25 mouse cellular contexts compared by ENCODE assay signal in the genomic region with DNA sequence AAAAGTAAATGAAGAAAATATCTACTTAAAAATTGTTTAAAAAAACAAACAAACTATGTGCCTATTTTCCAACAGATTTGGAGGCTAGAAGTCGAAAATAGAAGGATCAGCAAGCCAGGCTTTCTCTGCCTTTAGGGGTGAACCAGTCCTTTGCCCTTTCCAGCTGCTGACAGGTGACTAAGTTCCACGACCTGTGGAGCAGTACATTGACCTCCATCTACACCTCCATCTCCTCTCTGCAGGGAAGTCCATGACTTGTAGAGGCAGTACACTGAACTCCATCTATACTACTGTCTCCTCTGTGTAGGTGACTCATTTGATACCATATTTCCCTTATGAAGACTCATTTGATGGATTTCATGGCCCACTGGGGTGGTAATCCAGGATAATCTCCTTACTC.
"Had no signal": no experiment of that assay in that cellular context is flagged by ENCODE, and none has a peak within 500 bp of the region (broad histone marks: within the 10 kb centered on the region; RNA-seq: fewer than 3 reads in every experiment).

No protein-coding gene starts in this region.

- DNase-seq: gastrocnemius, postnatal 14 days; gastrocnemius, postnatal 36 days; heart, adult 11 months; heart, adult 2 months; heart, postnatal 14 days; heart, postnatal 36 days; kidney, adult 11 months; kidney, adult 2 months; kidney, adult 9 months; kidney, postnatal 14 days; kidney, postnatal 36 days; layer of hippocampus, adult 9-11 months; layer of hippocampus, postnatal 36 days; left cerebral cortex, postnatal 4 days had no signal

- H3K9ac ChIP-seq: heart, embryonic 13.5 days; heart, embryonic 15.5 days; hindbrain, embryonic 13.5 days; hindbrain, embryonic 15.5 days; kidney, embryonic 15.5 days; limb, embryonic 13.5 days; limb, embryonic 15.5 days had no signal

- ATAC-seq: hindbrain, postnatal 0 days; intestine, embryonic 16.5 days had no signal

- H3K4me2 ChIP-seq: heart, embryonic 11.5 days; heart, embryonic 13.5 days; heart, embryonic 15.5 days; hindbrain, embryonic 13.5 days; hindbrain, embryonic 15.5 days; kidney, embryonic 15.5 days; limb, embryonic 13.5 days; limb, embryonic 15.5 days had no signal

- H3K36me3 ChIP-seq: heart, embryonic 13.5 days; heart, embryonic 15.5 days; hindbrain, embryonic 13.5 days; hindbrain, embryonic 15.5 days; kidney, embryonic 15.5 days; limb, embryonic 13.5 days; limb, embryonic 15.5 days had no signal

- H3K27me3 ChIP-seq: heart, embryonic 13.5 days; heart, embryonic 15.5 days; hindbrain, embryonic 13.5 days; hindbrain, embryonic 15.5 days; kidney, embryonic 15.5 days; limb, embryonic 13.5 days; limb, embryonic 15.5 days had no signal

- H3K27ac ChIP-seq: heart, adult 2 months; heart, embryonic 13.5 days; heart, embryonic 15.5 days; hindbrain, embryonic 13.5 days; hindbrain, embryonic 15.5 days; hindbrain, postnatal 0 days; kidney, embryonic 15.5 days; kidney, postnatal 0 days; limb, embryonic 13.5 days; limb, embryonic 15.5 days had no signal

- H3K4me1 ChIP-seq: hindbrain, embryonic 13.5 days; hindbrain, embryonic 15.5 days; kidney, embryonic 15.5 days; limb, embryonic 15.5 days had no signal

- H3K9me3 ChIP-seq: heart, embryonic 13.5 days; heart, embryonic 15.5 days; hindbrain, embryonic 13.5 days; hindbrain, embryonic 15.5 days; kidney, embryonic 15.5 days; limb, embryonic 13.5 days; limb, embryonic 15.5 days had no signal

- H3K4me3 ChIP-seq: heart, adult 2 months; heart, embryonic 13.5 days; heart, embryonic 15.5 days; hindbrain, embryonic 13.5 days; hindbrain, embryonic 15.5 days; kidney, embryonic 15.5 days; limb, embryonic 13.5 days; limb, embryonic 15.5 days had no signal
